Mouse (Mus musculus): Measurements from ENCODE around the gene Gm17387.
"Not testable (repeated sequence)": the region's sequence is repeated elsewhere in the genome, so short reads cannot be mapped to it uniquely, and the experiment has no call there.

Gene Gm17387

DNA sequence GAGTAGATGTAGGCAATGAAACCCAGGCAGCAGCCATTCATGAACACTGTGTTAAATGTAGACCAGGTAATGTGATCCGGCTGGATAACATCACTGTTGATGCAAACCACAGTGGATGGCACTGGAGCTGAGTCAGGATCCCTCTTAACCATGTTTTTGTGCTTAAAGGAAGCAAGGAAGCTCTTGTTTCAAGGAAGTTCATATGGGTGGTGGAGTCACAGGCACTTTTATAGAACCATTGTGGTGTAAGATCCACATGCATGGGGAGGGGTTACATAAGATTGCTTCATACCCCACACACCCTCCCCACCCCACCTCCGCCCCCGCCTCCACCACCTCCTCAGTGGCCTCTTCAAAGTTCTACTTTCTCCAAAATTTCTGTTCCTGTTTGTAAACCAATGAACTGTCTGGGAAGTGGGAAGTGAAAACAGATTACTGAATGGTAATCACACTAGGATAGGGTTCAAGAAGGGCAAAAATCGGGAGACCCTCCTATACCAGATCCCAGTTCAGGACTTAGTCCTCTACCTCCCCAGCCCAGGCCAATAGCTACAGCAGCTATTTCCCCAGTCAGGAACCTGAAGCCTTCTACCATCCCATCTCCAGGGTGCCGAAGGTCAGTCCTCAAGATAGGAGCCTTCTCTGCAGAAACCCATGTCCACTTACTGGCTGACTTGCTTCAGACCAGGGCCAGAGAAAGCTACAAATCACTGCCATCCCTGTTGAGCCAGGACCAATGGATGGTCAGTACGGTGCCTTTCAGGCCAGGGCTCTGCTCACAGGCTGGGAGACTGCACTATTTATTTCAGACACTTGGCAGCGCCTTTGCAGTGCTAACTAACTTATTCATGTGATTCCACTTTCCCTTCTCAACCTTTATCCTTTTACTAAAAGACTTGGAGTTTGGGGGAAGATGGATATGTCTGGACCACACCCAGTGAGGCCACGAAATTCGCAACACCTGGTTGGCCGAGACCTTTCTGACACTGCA is 11.9 kb upstream of the Gm17387 start:
- no peak for DNase-seq (ENCODE audit: low read depth)

- not testable (repeated sequence) for DNase-seq (ENCODE audit: low read depth)
These were observed 11.1 kb upstream of the Gm17387 start, which contains the start of gene Ifitm6 for GRCm38 (mm10) chr7:141017824-141018223. Gene Ifitm6 (minus strand): TSS chr7:141017924.

- DNase-seq (ENCODE audit: low read depth) = no peak
These were observed 9.9 kb upstream of the Gm17387 start for GRCm38 (mm10) chr7:141019028-141019427.

DNA sequence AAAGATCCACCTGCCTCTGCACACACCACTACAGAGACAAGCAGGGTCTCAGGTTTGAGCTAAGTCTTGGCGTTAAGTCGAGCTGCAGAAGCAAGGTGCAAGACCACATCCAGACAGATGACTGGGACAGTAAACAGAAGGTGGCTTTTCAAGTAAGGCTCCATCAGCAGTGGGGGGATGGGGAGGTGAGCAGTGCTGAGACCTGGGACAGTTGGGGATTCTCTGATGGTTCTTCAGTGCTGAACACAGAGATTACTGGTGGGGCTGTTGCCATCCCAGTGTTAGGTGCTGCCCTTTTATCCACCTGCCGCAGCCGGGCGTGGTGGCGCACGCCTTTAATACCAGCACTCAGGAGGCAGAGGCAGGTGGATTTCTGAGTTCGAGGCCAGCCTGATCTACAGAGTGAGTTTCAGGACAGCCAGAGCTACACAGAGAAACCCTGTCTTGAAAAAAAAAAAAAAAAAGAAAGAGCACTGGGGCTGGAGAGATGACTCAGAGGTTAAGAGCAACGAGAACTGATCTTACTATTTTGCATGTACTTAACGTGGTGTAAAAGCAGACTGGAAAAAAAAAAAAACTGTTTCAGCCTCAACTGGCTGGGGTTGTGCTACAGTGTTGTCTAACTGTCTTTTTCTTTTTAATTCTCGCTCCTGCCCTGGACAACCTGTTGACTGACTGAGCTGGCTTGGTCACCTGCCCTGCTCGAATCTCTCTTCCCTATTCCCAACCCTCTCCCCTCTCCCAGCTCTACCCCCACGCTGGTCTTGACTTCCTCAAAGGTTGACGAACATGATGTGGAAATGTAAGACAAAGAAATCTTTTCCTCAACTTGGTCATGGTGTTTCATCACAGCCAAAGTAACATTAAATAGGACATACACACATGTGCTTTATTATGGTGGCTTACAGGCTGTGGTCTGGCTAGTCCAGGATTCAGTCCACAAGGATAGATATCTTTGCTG is 7.2 kb upstream of the Gm17387 start:
- no peak for DNase-seq (ENCODE audit: low read depth)

DNA sequence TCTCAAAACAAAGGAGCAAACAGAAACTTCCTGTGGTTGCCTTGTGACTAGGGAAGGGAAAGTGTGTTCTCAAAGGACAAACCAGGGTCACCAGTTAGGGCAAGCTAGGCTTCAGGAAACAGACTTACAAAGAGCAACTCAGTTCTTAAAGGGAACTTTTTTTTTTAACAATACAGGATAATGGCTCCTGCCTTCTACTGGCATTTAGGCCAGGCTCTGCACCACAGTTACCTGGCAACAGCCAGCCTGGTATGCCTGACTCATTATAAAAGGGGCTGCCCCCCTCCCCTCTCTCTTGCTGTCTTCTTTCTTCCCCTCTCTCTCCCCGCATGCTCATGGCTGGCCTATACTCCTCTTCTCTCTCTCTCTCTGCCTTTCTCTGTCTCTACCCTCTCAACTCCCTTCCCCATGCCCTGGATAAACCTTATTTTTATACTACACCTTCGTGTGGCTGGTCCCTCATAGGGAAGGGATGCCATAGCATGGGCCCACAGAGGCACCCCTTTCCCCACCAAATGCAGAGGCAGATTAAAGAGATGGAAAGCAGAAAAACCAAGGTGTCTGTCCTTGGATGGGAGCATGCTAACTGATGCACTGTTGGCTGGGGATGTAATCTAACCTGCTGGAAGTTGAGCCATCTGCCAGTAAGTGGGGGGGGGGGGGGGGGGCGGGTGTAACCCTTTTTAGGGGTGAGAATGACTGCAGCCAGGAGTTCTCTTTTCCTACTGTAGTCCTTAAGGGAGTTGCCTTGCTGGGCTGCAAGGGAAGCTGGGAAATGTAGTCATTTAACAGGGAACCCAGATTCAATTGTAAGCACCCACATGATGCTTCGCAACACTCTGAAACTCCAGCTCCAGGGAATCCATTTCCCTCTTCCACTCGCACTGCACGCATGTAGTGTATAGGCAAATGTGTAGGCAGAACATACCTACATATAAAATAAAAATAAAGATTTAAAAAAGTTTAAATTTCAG is 3.8 kb upstream of the Gm17387 start:
- no peak for DNase-seq (ENCODE audit: low read depth)

- DNase-seq (ENCODE audit: low read depth) = no peak
These were observed 2.7 kb upstream of the Gm17387 start for GRCm38 (mm10) chr7:141026097-141026739.

- no peak for DNase-seq (ENCODE audit: low read depth)
These were observed 2.2 kb upstream of the Gm17387 start for GRCm38 (mm10) chr7:141026740-141027098.

- no peak for DNase-seq (ENCODE audit: low read depth)
These were observed 1.5 kb downstream of the Gm17387 start for GRCm38 (mm10) chr7:141030390-141030789.

DNA sequence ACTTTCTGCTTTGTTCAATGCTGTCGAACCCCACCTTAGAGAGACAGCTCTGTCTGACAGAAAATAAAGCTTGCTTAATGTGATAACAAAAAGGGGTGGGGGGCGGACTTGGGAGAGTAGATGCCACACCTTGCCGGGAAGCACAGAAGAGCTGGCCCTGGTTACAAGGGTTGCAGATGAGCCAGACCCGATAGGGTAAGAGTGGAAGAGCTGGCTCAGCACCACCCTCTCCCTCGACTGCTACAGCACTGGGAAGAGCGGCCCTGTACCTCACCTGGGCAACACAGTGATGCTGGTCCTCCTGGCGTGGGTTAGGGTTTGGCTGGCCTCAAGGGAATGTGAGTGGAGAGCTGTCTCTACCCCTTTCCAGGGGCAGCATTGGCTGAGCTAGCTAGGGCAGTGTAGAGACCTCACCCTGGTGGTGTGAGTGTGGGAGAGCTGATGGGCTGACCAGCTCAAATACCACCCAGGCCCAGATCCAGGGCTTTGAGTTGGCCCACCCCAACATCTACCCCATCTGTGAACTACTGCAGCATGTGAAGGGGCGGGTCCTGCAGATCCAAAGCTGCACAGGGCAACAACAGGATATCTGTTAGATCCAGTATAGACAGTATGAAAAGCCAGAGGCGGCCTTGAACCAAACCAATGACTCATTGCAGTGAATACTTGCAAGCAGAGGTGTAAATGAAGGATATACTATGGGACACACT is 3.7 kb downstream of the Gm17387 start:
- DNase-seq (ENCODE audit: low read depth) = no peak

GRCm38 (mm10) chr7:141036624-141037023 is 7.7 kb downstream of the Gm17387 start:
- not testable (repeated sequence) for DNase-seq (ENCODE audit: low read depth)

DNA sequence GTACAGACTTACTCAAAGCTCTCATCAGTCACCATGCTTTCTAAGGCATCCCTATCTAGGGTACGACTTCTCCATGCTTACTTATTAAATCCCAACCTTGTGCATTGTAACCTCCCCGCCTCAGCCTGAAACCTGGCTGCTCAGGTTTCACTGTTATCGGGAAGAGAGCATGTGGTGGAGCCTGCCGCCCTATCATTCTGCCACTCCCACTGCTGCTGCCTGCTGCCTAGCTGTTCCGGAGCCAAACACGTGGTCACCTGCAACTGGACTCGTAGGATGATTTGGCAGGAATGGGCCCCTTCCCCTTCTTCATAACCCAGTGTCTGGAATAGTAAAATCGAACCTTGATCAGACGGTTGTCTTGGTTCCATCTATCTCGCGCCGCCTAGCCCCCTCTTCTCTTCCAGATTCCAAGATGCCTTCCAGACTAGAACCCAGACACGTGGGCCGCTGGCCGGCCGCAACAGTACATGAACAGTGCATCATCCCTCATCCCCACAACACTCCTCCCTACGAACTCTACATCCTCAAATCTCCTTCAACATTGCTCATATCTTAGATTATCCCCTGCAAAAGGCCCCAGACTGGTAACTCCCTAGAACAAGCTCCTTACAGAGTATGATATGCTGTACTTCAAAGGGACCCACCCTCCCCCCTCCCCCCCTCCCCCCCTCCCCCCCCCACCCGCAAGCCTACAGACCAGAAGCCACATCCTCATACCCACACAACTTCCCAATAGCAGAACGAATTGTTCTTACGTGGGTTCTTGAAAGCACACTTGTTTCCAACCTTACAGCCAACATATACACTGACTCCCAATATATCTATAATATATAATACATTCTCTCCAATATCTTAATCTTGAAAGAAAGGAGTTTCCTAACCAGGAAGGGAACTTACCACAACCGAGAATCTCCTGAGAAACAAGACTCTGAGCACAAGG is 9.4 kb downstream of the Gm17387 start:
- no peak for DNase-seq (ENCODE audit: low read depth)

DNA sequence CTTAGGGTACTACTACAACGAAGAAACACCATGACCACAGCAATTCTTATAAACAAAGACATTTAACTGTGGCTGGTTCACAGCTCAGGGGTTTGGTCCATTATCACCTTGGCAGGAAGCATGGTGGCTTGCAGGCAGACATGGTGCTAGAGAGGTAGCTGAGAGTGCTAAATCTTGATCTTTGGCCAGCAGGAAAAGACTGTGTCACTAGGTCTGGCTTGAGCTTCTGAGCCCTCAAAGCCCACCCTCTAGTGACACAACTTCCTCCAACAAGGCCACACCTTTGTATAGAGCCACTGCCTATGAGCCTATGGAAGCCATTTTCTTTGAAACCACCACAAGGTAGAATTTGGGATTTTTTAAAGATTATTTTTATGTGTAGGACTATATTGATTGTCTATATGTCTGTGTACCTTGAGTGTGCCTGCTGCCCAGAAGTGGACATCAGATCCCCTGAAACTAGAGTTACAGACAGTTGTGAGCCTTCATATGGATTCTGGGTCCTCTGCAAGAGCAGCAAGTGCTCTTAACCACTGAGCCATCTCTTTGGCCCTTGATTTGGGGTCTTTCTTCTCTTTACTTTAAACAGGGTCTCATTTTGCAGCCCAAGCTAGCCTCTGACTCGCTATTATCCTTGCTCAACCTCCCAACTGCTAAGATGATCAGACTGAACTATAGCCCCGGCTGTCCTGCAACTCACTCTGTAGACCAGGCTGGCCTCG is 10.6 kb downstream of the Gm17387 start:
- DNase-seq (ENCODE audit: low read depth) = no peak

- no peak for DNase-seq (ENCODE audit: low read depth)
These were observed 12.1 kb downstream of the Gm17387 start for GRCm38 (mm10) chr7:141040867-141041606.

DNA sequence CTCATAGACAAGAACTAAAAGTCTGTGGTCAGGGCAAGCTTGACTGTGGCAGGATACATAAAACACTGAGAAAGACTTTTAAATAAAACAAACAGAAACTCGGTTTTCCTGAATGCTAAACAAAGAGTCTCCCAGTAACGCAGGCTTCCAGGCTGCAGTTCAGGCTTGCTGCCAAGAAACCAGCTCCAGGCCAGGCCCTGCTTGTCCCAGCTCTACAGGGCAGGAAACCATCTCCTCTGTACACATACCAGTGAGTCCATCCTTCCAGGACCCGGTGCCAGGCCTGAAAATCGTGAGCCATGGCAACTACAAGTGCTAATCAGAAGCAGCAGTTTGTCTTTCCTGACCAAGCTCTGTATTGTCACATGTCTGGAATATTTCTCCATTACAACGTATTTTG is 12.7 kb downstream of the Gm17387 start:
- no peak for DNase-seq (ENCODE audit: low read depth)

- no peak for DNase-seq (ENCODE audit: low read depth)
These were observed 13.6 kb downstream of the Gm17387 start for GRCm38 (mm10) chr7:141042539-141042938.

DNA sequence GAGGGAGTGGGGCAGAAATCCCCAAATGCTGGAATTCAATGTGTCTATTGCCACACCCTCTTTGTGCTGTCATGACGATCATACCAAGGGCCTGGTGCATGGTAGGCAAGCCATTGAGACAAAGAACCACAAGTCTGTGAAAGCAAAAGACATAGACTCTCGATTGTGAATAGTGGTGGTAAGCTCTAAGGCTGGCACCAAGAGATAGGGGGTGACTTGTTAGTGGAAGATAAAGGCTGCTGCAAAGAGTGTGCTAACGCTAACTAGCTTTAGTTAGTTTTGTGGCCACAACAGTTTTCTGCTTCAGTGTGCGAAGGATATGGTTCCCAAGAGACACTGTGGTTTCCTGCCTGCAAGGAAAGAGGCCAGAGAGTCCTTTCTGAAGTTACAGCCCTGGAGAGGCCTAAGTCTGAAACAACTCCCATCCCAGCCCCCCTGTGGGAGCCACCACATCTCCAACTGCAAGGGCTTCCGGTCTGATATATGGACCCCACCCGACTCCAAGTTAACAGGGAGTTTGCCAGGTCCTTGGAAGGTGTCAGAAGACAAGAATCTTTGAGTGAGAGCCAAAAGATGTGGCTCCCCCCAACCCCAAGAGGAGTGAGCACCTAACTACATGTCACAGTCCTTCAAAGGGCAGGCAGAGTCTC is 18.1 kb downstream of the Gm17387 start:
- peak; percentile 45 for DNase-seq (ENCODE audit: low read depth)

GRCm38 (mm10) chr7:141047581-141048225 is 18.8 kb downstream of the Gm17387 start:
- no peak for DNase-seq (ENCODE audit: low read depth)

Data from c-Kit-positive CD71-negative TER-119-negative erythroid progenitor cells, embryonic 14.5 days (primary cell).